Mouse (Mus musculus) heart, postnatal 0 days (tissue): ENCODE results near the gene Ecpas.

Experiments
- CTCF ChIP-seq: IDR thresholded peaks from 2 replicates; pipeline ENCODE4 v1.5.1; 2016; ENCODE audit warnings: antibody characterized with exemption, control low read depth, low read depth
- EP300 ChIP-seq: IDR thresholded peaks from 2 replicates; pipeline ENCODE4 v1.6.1; 2016; ENCODE audit warnings: antibody characterized with exemption, low read depth

- TF ChIP-seq CTCF (no peak), EP300 (no peak)
Observed at GRCm38 (mm10) chr4:58935846-58936245, 23.3 kb upstream of the Ecpas start.
